Mouse (Mus musculus): ENCODE measurements around the gene Arhgap40.

Gene Arhgap40

DNA sequence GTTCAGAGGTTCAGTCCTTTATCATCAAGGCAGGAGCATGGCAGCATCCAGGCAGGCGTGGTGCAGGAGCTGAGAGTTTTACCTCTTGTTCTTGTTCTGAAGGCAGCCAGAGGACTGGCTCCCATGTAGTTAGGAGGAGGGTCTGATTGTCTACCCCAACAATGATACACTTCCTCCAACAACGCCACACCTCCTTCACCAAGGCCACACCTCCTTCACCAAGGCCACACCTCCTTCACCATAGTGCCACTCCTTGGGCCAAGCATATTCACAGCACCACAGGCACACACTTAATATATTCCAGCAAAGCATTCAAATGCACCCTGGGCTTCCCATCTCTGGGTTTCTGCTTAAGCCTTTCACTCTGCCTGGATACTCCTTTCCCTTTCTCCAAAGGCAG is 32.7 kb downstream of the Arhgap40 start:
- no peak for ATAC-seq (ENCODE audit: insufficient number of reproducible peaks, low FRiP score, low TSS enrichment)

DNA sequence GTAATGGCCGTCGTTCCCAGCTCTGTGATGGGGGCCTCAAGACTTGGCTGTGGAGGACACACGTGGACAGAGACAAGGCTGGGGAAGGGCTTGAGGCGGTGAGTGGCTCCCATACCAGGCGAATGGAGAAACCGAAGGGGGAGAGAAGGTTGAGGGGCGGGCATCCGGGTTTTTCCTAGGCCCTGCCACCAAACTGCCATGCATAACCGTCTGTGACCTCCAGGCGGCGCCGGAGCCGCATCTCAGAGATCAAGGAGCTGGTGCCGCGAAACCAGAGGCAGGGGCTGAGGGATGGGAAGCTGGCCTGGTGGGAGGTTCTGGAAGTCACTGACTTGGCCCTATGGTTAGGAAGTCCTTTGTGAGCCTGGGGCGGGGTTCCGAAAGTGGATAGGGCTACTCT is 34.2 kb downstream of the Arhgap40 start:
- ATAC-seq (ENCODE audit: insufficient number of reproducible peaks, low FRiP score, low TSS enrichment), result peak; percentile 54

DNA sequence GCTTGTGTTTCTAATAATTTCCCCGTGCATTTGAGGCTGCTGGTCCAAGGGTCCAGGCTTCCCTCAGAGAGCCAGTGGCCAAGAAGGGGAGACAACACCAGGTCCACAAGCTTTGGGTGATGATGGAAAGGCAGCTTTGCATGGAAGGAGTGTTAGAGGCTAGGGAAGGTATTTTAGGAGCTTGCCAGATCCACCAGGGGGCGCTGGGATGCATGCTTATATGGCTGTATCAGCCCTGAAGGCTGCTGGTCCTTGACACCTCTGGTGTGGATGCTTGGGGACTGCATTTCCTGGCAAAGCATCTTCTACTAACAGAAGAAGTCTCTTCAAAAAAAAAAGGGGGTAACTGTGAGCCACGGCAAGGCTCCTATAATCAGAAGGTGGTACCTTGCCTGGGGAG is 37.5 kb downstream of the Arhgap40 start:
- ATAC-seq (ENCODE audit: insufficient number of reproducible peaks, low FRiP score, low TSS enrichment), result peak; percentile 68; the same call in 1 of the 2 replicates

DNA sequence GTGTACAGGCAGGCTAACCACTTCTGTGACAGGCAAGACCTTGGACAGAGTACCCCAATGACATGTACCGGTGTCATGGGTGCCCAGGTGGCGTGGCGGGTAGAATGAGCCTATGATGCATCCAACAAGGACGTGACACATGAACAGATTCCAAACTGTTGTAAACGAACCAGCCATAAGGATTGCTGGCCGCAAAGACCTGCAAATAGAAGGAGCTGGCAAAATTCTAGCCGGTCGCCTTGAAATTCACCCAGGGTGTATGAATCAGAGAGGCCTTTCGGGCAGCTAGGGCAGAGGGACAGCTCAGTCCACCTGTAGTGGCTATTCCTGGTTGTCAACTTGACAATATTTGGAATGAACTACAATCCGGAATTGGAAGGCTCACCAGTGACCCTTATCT is 41.8 kb downstream of the Arhgap40 start:
- no peak for ATAC-seq (ENCODE audit: insufficient number of reproducible peaks, low FRiP score, low TSS enrichment)

DNA sequence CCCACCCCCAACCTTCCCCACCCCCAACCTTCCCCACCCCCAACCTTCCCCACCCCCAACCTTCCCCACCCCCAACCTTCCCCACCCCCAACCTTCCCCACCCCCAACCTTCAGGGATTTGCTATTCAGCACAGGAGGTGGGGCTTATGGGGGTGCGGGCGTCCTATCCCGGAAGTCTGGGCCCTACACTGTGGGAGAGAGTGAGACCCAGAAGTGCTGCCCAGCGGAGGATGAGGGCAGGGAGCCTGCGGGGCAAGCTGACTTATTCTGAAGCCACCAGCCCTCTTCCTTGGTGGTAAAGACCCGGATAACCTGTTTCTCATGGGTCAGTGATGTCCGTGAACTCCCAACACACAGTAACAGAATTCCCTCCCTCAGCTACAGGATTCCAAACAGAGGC is 42.7 kb downstream of the Arhgap40 start:
- no peak for ATAC-seq (ENCODE audit: insufficient number of reproducible peaks, low FRiP score, low TSS enrichment)

DNA sequence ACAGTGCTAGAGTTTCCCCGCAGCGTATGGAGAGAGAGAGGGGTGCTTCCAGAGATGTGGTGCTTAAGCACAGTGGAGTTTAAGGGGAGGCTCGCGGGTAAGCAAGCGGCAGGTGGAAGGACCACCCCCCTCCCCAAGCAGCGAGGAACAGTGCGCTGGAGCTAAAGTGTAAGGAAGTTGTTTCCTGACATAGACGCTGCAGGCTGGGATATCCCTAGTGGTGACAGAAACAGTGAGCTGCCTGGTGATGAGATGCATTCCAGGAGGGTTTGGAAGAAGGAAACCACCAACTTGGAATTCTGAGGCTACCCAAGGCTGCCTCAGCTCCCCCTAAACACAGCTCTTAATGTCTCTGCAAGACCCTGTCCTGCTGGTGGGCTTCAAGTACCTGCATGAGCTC is 43.2 kb downstream of the Arhgap40 start:
- ATAC-seq (ENCODE audit: insufficient number of reproducible peaks, low FRiP score, low TSS enrichment), result no peak

DNA sequence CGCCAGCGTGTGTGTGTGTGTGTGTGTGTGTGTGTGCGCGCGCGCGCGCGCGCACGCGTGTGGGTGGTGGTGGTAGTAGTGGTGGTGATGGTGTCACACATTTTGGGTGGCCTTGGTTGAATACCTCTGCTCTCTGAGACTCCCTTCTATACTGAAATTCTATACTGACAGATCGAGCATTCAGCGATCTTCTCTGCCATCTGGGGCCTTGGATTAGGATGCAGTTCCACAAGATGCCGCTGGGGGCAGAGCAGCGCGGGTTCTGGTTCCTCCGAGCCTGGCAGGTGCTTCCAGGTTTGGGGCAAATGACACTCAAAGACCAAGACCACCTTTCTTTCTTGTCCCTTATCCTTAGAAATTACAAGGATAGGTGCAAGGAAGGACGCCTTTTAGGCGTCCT is 43.6 kb downstream of the Arhgap40 start:
- peak; percentile 39; the same call in 1 of the 2 replicates for ATAC-seq (ENCODE audit: insufficient number of reproducible peaks, low FRiP score, low TSS enrichment)

DNA sequence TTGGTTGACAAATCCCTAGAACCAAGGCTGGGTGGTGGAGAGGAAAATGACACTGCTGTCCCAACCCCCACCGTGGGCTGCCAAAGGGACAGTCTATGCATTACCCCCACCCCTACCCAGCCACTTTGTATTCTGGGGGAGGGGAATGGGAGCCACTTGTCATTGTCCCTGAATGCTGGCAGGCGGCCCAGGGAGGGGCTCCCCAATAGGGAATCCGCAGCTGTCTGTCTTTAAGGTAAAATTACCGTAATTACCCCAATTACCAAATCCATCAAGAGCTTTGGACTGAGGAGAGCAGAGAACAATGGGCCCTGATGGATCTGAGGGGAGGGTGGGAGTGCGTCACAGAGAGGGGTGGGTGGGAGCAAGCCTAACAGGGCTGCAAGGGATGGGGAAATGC is 44.2 kb downstream of the Arhgap40 start:
- no peak for ATAC-seq (ENCODE audit: insufficient number of reproducible peaks, low FRiP score, low TSS enrichment)

DNA sequence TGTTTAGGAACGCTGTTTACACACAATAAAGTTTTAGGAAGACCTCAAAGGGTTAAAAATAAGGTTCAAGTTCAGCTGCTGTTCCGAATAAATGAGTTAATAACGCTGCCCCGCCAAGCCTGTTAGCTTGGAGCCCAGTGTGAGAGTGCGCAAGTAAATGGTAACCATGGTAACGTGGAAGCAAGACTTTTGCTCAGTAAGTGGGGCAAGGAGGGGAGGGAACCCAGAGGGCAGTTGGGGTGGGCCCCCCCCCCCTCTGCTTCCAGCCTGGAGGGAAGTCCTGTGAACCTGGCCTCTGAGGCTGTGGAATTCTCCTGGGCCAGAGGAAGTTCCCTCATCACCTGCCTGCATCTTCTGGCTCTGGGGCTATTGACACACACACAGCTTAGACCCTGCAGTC is 47.3 kb downstream of the Arhgap40 start:
- no peak for ATAC-seq (ENCODE audit: insufficient number of reproducible peaks, low FRiP score, low TSS enrichment)

DNA sequence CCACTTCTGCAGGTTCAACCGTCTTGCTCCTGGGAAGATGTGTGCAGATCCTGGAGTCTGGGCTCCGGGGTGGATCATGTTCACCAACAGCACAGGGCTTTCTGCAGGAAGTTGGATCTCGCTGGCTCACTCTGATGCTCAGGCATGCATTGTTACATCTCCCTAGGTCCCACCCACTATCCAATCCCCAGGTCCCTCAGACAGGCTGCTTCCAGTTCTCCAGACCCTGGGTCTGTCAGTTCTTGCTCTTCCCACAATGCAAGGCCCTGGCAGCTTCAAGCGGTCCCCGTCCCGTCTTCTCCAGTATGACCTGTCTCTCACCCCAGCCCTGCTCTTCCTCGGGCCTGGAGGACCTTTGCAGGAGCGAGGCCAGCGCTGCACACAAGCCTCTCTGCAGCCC is 48.2 kb downstream of the Arhgap40 start:
- no peak for ATAC-seq (ENCODE audit: insufficient number of reproducible peaks, low FRiP score, low TSS enrichment)

DNA sequence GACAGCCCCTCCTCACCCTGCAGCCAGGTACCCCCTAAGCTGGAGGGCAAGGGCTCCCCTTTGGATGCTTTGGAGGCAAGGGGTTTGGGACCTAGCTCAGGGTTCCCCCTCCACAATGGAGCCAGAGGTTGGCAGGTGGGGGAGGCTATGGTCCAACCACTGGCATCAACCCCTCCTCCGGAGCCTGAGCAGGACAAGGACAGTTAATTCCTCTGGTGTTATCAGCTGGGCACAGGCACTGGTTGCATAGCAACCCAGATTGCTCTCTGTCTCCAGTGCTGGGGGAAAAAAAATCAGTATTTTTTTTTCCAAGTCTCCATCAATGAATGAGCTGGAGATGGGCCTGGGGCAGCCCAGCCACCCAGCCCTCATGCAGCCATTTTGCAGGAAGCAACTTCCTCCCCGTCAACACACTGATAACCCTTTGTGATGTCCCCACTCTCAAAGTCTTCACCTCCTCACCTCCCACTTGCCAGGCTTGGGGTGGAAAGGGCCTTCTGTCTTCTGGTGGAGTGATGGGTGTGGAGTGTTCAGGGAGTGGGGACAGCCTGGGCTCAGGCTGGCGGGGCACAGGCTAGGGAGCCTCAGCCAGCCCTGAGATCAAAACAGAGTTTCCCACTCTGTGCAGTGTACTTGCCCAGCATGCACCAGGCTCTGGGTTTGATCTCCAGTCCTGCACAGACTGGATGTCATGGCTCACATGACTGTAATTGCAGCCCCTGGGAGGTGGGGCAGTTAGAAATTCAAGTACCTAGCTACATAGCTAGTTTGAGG is 49.0 kb downstream of the Arhgap40 start:
- ATAC-seq (ENCODE audit: insufficient number of reproducible peaks, low FRiP score, low TSS enrichment), result no peak

DNA sequence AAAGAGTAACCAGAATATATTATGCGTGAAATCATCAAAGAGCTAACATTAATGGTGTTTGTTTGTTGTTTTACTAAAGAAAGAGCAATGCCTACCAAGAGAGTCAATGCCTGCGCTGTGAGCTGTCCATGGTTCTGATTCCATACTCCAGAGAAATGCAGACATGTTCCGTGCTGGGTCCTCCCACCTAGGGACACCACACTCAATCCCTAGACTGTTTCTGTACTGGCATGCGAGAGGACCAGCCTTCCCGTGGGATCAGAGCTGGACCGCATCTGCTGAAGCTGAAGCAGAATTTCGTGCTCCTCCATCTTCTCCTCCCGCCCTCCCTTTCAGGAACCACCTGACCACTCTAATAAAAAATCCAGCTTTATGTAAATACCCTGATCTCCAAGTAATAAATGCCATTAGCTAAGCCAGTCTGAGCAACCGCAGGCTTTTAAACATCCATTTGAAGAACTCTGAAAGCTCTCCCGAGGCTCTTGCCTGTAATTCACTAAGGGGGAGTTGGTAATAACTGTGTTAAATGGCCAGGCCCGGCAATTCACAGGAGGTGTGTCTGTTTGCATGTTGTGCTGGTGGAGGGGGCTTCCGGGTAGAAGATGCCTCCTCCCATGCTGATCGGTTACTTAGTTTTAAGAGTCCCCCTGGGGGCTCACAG is 58.0 kb downstream of the Arhgap40 start:
- no peak for ATAC-seq (ENCODE audit: insufficient number of reproducible peaks, low FRiP score, low TSS enrichment)

DNA sequence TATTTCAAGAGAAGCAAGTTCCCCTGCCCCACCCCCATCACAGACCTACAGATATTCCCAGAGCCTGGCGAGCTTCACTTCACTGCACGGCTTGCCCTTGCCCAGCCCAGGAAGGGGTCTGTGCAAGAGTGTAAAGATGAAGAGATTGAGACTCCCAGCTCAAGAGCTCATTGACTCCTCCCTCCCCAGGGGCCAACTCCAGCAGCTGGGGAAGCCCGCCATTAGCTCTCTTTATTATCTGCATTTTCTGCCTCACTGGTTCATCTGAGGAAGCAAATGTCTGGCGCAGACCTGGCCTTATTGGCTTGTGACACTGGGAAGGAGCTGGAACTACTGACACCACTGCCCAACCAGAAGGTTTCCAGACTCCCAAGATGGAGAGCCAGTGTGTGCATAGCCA is 67.4 kb downstream of the Arhgap40 start:
- ATAC-seq (ENCODE audit: insufficient number of reproducible peaks, low FRiP score, low TSS enrichment), result no peak

DNA sequence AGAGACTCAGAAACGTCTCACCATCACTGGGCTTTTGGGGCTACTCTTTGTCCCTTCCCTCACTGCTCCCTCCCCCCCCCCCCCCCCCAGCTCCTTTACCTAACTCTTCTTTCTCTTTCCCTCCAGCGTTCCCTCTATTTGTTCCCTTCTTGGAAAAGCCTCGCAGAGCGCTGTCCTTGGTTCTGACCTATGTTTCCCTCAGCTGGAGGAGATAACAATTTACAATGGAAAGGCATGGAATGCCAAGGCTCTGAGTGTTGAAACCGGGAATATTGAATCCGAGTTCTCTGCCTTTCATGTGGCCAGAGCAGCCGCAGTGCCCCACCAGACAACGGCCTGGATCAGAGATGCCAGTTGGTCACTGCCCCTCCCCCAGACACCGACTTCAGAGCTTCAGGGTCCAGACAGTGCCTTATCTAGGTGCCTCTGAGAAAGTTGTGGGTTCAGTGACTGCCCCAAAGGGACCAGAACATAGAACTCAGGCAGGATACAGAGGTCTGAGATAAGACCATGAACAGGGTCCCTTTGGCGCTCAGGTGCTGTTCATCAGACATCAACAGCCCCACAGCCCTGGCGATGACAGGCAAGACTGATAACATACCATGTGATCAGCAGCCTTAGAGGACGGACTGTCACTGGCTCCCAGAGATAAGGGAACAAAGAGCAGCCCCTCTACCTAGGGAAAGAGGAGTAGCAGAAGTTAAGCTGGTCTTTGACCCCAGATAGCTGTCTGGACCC is 72.2 kb downstream of the Arhgap40 start:
- no peak for ATAC-seq (ENCODE audit: insufficient number of reproducible peaks, low FRiP score, low TSS enrichment)

DNA sequence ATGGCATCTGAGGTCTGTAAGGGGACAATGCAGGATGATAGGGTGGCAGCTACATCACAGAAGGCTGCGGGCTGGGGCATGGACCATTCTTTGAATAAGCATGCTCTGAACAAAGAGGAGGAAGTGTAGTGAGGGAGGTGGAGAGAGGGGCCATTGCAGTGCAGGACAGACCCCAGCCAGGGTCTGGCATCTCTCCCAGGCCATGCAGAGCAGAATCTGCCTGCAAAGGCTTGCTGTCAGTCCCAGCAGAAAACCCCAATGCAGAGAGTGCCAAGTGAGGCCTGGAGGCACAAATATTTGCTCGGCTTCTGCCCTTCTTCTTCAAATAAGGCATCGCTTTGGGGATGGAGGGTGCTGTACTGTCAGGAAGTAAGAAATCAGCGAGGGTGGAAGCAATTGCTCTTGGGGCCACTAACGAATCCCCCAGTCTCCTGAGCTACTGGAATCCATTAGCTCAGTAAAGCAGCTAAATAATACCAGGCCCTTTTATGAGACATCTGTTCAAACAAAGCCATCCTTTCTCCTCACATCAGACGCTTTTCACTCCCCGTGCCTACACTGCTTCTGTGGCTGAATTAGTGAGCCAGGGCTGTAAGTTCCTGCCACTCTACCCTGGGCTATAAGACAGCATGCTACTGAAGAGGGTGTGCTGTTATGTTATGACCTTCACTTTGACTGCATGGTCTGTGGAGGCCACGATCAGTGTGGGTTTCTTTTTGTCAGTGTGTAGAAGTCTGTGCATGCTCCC is 76.1 kb downstream of the Arhgap40 start:
- ATAC-seq (ENCODE audit: insufficient number of reproducible peaks, low FRiP score, low TSS enrichment), result no peak

DNA sequence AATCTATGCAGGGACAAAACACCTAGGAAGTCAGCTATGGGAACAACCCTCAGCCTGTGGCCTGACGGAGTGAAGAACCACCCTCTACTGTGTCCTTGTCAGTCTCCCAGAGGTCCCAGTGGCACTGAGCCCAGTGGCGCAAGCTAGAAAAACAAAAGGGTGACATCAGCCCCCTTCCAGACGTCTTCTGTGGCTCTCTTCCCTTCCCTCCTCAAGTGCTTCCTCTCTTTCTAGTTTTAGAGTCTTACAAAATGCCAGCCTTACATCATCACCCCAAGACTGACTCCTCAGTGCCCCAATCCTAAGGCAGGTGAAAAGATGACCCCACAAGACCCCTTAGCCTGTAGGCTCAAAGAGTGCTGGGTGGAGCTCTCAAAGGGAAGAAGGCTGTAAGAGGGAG is 77.9 kb downstream of the Arhgap40 start:
- no peak for ATAC-seq (ENCODE audit: insufficient number of reproducible peaks, low FRiP score, low TSS enrichment)

DNA sequence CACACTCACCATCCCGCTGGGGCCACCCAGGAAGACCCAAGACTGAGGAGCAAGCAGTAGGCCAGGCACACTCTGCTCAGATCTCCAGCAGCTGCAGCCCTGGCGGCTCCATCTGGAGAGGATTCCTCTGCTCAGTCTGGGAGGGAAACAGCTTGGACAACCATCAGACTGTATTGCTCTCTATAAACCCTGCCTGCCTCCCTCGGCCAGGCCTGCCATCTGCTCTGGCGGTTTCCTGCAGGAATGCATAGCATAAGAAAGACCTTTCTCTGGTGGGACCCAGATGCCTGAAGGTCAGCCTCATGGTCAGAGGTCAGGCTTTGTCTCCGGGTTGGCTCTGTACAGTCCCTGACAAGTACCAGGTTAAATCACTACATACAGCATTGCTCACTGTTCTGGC is 78.7 kb downstream of the Arhgap40 start:
- ATAC-seq (ENCODE audit: insufficient number of reproducible peaks, low FRiP score, low TSS enrichment), result no peak

DNA sequence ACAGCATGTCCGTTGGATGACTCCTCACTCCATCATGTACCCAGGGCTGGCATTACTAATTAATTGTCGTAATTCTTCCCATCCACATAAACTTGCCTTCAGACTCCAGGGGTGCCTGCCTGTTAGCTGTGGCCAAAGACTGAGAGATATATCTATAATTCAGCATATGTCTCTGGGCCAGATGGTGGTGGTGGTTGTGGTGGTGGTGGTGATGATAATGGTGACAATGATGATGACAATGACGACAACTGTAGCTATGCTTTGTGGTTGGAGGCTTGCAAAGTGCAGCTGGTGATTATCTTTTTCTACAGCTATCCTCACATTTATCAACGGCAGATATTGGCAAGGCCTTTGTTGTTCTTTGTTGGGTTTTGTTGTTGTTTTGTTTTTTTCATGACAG is 80.8 kb downstream of the Arhgap40 start:
- no peak for ATAC-seq (ENCODE audit: insufficient number of reproducible peaks, low FRiP score, low TSS enrichment)

DNA sequence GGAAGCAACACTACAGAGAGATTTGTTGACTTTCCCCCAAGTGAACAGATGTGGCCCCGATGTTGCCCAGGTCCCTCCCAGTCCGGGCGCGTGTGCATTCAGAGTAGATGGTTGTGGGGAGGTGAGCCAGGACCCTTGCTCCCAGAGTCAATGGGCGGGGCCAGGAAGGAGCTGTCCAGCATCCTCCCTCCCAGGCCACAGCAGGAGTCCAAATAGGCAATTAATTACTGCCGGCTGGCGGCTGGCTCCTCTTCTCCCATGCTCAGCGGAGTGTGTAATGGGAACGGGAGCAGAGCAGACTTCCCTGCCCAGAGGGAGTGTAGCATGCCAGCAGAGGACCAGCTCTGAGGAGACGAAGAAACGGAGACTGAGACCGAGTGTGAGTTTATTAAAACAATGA is 82.5 kb downstream of the Arhgap40 start:
- ATAC-seq (ENCODE audit: insufficient number of reproducible peaks, low FRiP score, low TSS enrichment), result peak; percentile 70; the same call in 1 of the 2 replicates

DNA sequence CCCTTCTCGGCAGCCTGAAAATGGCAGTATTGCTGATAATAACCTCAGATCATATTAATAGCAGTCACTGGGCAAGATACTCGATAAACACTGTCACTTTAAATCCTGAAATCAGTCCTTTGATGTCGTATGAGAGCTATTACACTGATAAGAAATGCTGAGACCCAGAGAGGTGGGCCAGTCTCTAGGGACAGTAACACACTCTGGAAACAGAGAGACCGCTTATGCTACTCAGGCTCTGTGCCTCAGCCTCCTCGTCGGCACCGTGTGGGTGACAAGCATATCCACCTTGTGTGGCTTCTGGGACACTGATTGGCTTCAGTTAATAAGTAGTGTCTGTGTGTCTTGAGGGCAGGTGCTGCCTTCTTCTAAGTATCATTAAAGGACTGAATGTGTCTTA is 83.0 kb downstream of the Arhgap40 start:
- no peak for ATAC-seq (ENCODE audit: insufficient number of reproducible peaks, low FRiP score, low TSS enrichment)

DNA sequence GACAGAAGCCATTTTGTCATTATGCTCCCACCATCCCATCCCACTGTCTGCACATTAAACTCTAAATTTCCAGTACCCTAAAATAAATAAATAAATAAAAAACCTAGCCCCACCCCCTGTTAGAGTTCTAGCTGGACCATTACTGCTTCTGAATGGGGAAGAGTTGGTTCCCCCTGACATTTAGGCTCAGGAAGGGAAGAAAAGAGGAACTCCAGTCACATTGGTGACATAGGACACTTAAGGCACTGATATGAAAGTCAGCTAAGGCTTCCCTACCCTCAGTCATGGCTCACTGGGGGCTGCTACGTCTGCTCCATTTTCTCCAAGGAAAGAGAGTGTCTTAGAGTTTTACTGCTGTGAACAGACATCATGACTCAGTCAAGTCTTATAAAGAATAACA is 84.2 kb downstream of the Arhgap40 start:
- no peak for ATAC-seq (ENCODE audit: insufficient number of reproducible peaks, low FRiP score, low TSS enrichment)
